Mouse (Mus musculus) thymus, adult 2 months (tissue): Measurements from ENCODE around the gene Mfsd11. TPM values are rescaled to one million over a fixed set of nuclear protein-coding genes. Genes with fewer than 3 reads are reported as not detected.
A peak's percentile ranks its signal among the peaks of the same experiment; 100 is the strongest.

Experiments used
- DNase-seq: peaks from one replicate; pipeline ENCODE4 v3.0.0; 2021
- H3K27ac ChIP-seq: fragments of 200-500 bp; 2 replicates; pipeline ENCODE4 v1.5.1; 2012; ENCODE audit warnings: low read length, control low read depth; ENCODE audit not compliant: control insufficient read depth, insufficient read depth
- H3K27me3 ChIP-seq: fragments of 200-500 bp; 2 replicates; pipeline ENCODE4 v1.6.1; 2012; ENCODE audit warnings: mild to moderate bottlenecking, low read length, moderate library complexity, mixed read lengths; ENCODE audit not compliant: control insufficient read depth, insufficient read depth
- H3K36me3 ChIP-seq: fragments of 200-500 bp; 2 replicates; pipeline ENCODE4 v1.6.1; 2012; ENCODE audit warnings: mild to moderate bottlenecking, low read length, moderate library complexity; ENCODE audit not compliant: control insufficient read depth, insufficient read depth
- H3K4me1 ChIP-seq: fragments of 200-500 bp; replicated peaks from 2 replicates; pipeline ENCODE4 v1.6.1; 2012; ENCODE audit warnings: low read length; ENCODE audit not compliant: control insufficient read depth, insufficient read depth
- H3K4me3 ChIP-seq: fragments of 200-500 bp; 2 replicates; pipeline ENCODE4 v1.5.1; 2012; ENCODE audit warnings: mild to moderate bottlenecking, low read length, control low read depth, moderate library complexity; ENCODE audit not compliant: control insufficient read depth, insufficient read depth
- CTCF ChIP-seq: fragments of 200-500 bp; IDR thresholded peaks from 2 replicates; pipeline ENCODE4 v1.5.1; 2012; ENCODE audit warnings: mild to moderate bottlenecking, control low read depth, low read length, moderate library complexity, borderline replicate concordance; ENCODE audit not compliant: control insufficient read depth, poor library complexity, insufficient read depth; ENCODE audit errors: extremely low read depth
- POLR2A ChIP-seq: fragments of 200-500 bp; IDR thresholded peaks from 2 replicates; pipeline ENCODE4 v1.6.1; 2012; ENCODE audit warnings: mild to moderate bottlenecking, low read length, control low read depth, moderate library complexity; ENCODE audit not compliant: control insufficient read depth, poor library complexity, insufficient read depth; ENCODE audit errors: extremely low read depth
- WGBS: fragments of 180-500 bp; shearing (Covaris S2); methylation state at CpG from one replicate; pipeline ENCODE4 v1.1.7; 2018; 5-methylcytosine and 5-hydroxymethylcytosine counted together
- polyA plus RNA-seq: library from polyadenylated mRNA; depleted of rRNA; stranded (reverse); fragments of >200 nt; gene quantifications from 2 replicates; pipeline ENCODE4 v1.2.3, GENCODE M21; 2012

Gene Mfsd11
- polyA plus RNA-seq, 1 experiment = 32.9 TPM

GRCm38 (mm10) chr11:116851576-116852290 lies 507 bp upstream of the Mfsd11 start:
- under 1% methylated on average over 29 of the region's 29 CpGs for WGBS
- H3K36me3 ChIP-seq = peaks cover 33% of the 10 kb centered on the region
- no peak for DNase-seq
- H3K27ac ChIP-seq = peak overlapping the region; percentile 81
- H3K27me3 ChIP-seq = no peaks in the 10 kb centered on the region
- no peaks in the 10 kb centered on the region for H3K4me1 ChIP-seq
- H3K4me3 ChIP-seq = peak overlapping the region; percentile 85
- TF ChIP-seq POLR2A (no peak), CTCF (no peak)

- under 1% methylated on average over 72 of the region's 74 CpGs for WGBS
- peak; percentile 99 for TF ChIP-seq POLR2A
- 0 out of 2 replicates have a peak, but pooled peaks have one; percentile 34 for TF ChIP-seq CTCF
- Histone ChIP-seq H3K36me3 (peaks cover 32% of the 10 kb centered on the region), H3K27ac (peak within 1 kb of the TSS; percentile 81), H3K4me3 (peak within 1 kb of the TSS; percentile 85), H3K4me1 (no peaks in the 10 kb centered on the region), H3K27me3 (no peaks in the 10 kb centered on the region)
- peak; percentile 94 for DNase-seq
Measured at GRCm38 (mm10) chr11:116852891-116853511, 761 bp downstream of the Mfsd11 start, which contains the start of gene Srsf2. TSS of gene Srsf2 (minus strand) at chr11:116853094.

- under 1% methylated on average over 36 of the region's 36 CpGs for WGBS
- TF ChIP-seq POLR2A (peak; percentile 44; the same call in 1 of the 2 replicates), CTCF (peak; percentile 14; the same call in 1 of the 2 replicates)
- Histone ChIP-seq H3K36me3 (peaks cover 27% of the 10 kb centered on the region), H3K27me3 (no peaks in the 10 kb centered on the region), H3K27ac (peak overlapping the region; percentile 79), H3K4me3 (peak overlapping the region; percentile 78), H3K4me1 (no peaks in the 10 kb centered on the region)
- peak; percentile 97 for DNase-seq
Measured at GRCm38 (mm10) chr11:116853512-116853928, 1.3 kb downstream of the Mfsd11 start.

- TF ChIP-seq CTCF = no peak
- no peak for TF ChIP-seq POLR2A
- no peak overlapping the region for H3K27ac ChIP-seq
Measured at GRCm38 (mm10) chr11:116854279-116854678, 2.0 kb downstream of the Mfsd11 start.

GRCm38 (mm10) chr11:116857183-116857850 lies 5.1 kb downstream of the Mfsd11 start:
- Histone ChIP-seq H3K27ac (no peak overlapping the region), H3K27me3 (no peaks in the 10 kb centered on the region), H3K4me1 (no peaks in the 10 kb centered on the region), H3K4me3 (no peak overlapping the region), H3K36me3 (peaks cover 7% of the 10 kb centered on the region)
- TF ChIP-seq POLR2A (no peak), CTCF (no peak)
- WGBS = 93% methylated on average over 12 of the region's 12 CpGs
- DNase-seq = no peak

More at GRCm38 (mm10) chr11:116854279-116854678, 2.0 kb downstream of the Mfsd11 start:
- DNase-seq = no peak
- Histone ChIP-seq H3K4me1 (no peaks in the 10 kb centered on the region), H3K4me3 (peak overlapping the region; percentile 78; the same call in 1 of the 2 replicates), H3K36me3 (peaks cover 21% of the 10 kb centered on the region), H3K27me3 (no peaks in the 10 kb centered on the region)
- 4% methylated on average over 10 of the region's 10 CpGs for WGBS

GRCm38 (mm10) chr11:116864444-116864843 lies 12.2 kb downstream of the Mfsd11 start:
- H3K27ac ChIP-seq = no peak overlapping the region
- DNase-seq = no peak
- no peak overlapping the region for H3K4me3 ChIP-seq
- no peaks in the 10 kb centered on the region for H3K4me1 ChIP-seq
- peaks cover 14% of the 10 kb centered on the region for H3K36me3 ChIP-seq
- no peaks in the 10 kb centered on the region for H3K27me3 ChIP-seq
- 97% methylated on average over 10 of the region's 10 CpGs for WGBS
- TF ChIP-seq POLR2A (no peak), CTCF (no peak)
